Mouse (Mus musculus): Measurements from ENCODE around the gene Slc17a2. TPM values are rescaled to one million over a fixed set of nuclear protein-coding genes. Genes with fewer than 3 reads are reported as not detected.
"Not testable (repeated sequence)": the region's sequence is repeated elsewhere in the genome, so short reads cannot be mapped to it uniquely, and the experiment has no call there.

The Slc17a2 gene
- polyA plus RNA-seq, 1 experiment from 2014 or later = not detected

DNA sequence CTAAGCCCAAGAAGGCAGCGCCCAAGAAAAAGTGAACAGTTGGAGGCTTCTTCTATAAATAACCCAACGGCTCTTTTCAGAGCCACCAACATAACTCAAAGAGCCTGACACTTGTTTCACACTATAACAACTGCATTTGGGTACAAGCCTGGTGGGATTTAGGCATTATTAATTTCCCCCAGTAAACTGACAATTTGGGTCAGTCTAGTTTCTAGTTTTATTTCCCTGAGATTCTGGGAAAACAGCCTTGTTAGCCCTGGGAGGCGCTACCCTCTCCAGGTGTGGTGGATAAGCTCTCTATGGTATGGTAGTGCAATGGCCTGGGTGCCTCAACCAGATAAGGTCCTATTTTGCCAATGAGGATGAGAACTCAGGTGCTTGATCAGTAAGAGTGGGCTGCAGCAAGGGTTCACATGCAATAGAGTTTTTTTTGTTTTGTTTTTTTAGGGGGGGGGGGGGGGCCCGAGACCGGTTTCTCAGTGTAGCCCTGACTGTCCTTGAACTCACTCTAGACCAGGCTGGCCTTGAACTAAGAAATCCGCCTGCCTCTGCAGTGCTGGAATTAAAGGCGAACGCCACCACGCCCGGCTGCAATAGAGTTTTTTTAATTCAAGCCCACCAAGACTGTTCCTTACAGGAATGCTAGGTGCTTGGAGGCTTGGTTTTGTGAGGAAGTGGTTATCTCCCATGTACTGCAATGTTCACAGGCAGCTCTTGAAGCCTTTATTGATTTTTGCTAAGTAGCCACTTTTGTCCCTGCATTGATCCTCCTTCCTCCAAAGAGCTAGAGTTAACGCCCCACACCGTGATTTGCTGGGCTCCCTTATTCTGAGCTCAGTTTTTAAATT is 42.2 kb upstream of the Slc17a2 start:
- Histone ChIP-seq H3K9me3 (no peaks in the 10 kb centered on the region), H3K9ac (no peak overlapping the region), H3K4me2 (peak overlapping the region; percentile 84), H3K36me3 (no peaks in the 10 kb centered on the region), H3K27me3 (no peaks in the 10 kb centered on the region), H3K4me3 (peak overlapping the region; percentile 58), H3K27ac (peak overlapping the region; percentile 96), H3K4me1 (peaks cover 26% of the 10 kb centered on the region)
- 34% methylated on average over 12 of the region's 12 CpGs for WGBS
- no peak for ATAC-seq (ENCODE audit: insufficient number of reproducible peaks, low FRiP score, low TSS enrichment, low read depth)

GRCm38 (mm10) chr13:23765172-23765513 is 41.6 kb upstream of the Slc17a2 start:
- H3K36me3 ChIP-seq = no peaks in the 10 kb centered on the region
- no peak overlapping the region for H3K4me2 ChIP-seq
- H3K9ac ChIP-seq = no peak overlapping the region
- H3K9me3 ChIP-seq = no peaks in the 10 kb centered on the region
- H3K4me1 ChIP-seq = peaks cover 22% of the 10 kb centered on the region
- no peak for ATAC-seq (ENCODE audit: insufficient number of reproducible peaks, low FRiP score, low TSS enrichment, low read depth)
- H3K4me3 ChIP-seq = no peak overlapping the region
- 75% methylated on average over 1 of the region's 1 CpGs for WGBS
- H3K27me3 ChIP-seq = no peaks in the 10 kb centered on the region
- H3K27ac ChIP-seq = no peak overlapping the region

GRCm38 (mm10) chr13:23766772-23767171 is 40.0 kb upstream of the Slc17a2 start:
- H3K27me3 ChIP-seq = no peaks in the 10 kb centered on the region
- peaks cover 14% of the 10 kb centered on the region for H3K4me1 ChIP-seq
- no peak overlapping the region for H3K4me3 ChIP-seq
- H3K9ac ChIP-seq = no peak overlapping the region
- ATAC-seq (ENCODE audit: insufficient number of reproducible peaks, low FRiP score, low TSS enrichment, low read depth) = no peak
- H3K9me3 ChIP-seq = no peaks in the 10 kb centered on the region
- no peaks in the 10 kb centered on the region for H3K36me3 ChIP-seq
- no peak overlapping the region for H3K27ac ChIP-seq
- no peak overlapping the region for H3K4me2 ChIP-seq

GRCm38 (mm10) chr13:23768834-23769397 is 37.9 kb upstream of the Slc17a2 start:
- no peak overlapping the region for H3K27ac ChIP-seq
- no peak for ATAC-seq (ENCODE audit: insufficient number of reproducible peaks, low FRiP score, low TSS enrichment, low read depth)
- no peak overlapping the region for H3K4me2 ChIP-seq
- WGBS = 50% methylated on average over 5 of the region's 5 CpGs
- H3K4me3 ChIP-seq = no peak overlapping the region
- no peaks in the 10 kb centered on the region for H3K9me3 ChIP-seq
- no peak overlapping the region for H3K9ac ChIP-seq
- H3K36me3 ChIP-seq = no peaks in the 10 kb centered on the region
- no peaks in the 10 kb centered on the region for H3K27me3 ChIP-seq
- H3K4me1 ChIP-seq = peaks cover 10% of the 10 kb centered on the region

GRCm38 (mm10) chr13:23769613-23770012 is 37.2 kb upstream of the Slc17a2 start, which contains the start of gene Trim38:
TSS of gene Trim38 (plus strand) at chr13:23769913.
- 84% methylated on average over 2 of the region's 2 CpGs for WGBS
- H3K27ac ChIP-seq; H3K27me3 ChIP-seq; H3K9ac ChIP-seq; H3K36me3 ChIP-seq; H3K4me1 ChIP-seq; H3K9me3 ChIP-seq; ATAC-seq (ENCODE audit: insufficient number of reproducible peaks, low FRiP score, low TSS enrichment, low read depth); H3K4me2 ChIP-seq; H3K4me3 ChIP-seq: not testable (repeated sequence)

GRCm38 (mm10) chr13:23772561-23773313 is 34.1 kb upstream of the Slc17a2 start:
- no peaks in the 10 kb centered on the region for H3K9me3 ChIP-seq
- WGBS = 24% methylated on average over 21 of the region's 21 CpGs
- no peak overlapping the region for H3K4me3 ChIP-seq
- H3K4me1 ChIP-seq = 0 out of 2 replicates have a peak, but pooled peaks cover 3% of the 10 kb centered on the region
- no peak overlapping the region for H3K9ac ChIP-seq
- H3K4me2 ChIP-seq = peak overlapping the region; percentile 29
- H3K27me3 ChIP-seq = no peaks in the 10 kb centered on the region
- H3K36me3 ChIP-seq = no peaks in the 10 kb centered on the region
- ATAC-seq (ENCODE audit: insufficient number of reproducible peaks, low FRiP score, low TSS enrichment, low read depth) = no peak
- no peak overlapping the region for H3K27ac ChIP-seq

DNA sequence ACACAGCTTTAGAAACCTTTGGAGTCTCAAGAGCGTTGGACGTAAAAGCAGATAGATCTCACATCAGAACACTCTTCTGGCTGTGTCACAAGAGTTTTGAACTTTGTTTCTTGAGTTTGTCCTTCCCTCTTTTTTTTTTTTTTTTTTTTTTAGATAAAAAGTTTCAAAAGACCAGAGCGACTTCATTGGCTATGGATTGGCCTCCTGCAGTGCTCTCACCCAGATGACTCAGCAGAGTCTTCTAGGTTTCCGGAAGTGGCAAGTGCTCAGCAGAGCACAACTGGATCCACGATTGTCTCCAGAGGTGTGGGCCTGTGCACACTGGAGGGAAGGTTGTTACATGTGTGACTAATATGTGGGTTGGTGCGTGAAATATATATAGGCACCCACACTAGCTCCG is 28.5 kb upstream of the Slc17a2 start:
- Histone ChIP-seq H3K36me3 (no peaks in the 10 kb centered on the region), H3K27ac (no peak overlapping the region), H3K27me3 (no peaks in the 10 kb centered on the region), H3K9ac (no peak overlapping the region), H3K4me1 (no peaks in the 10 kb centered on the region), H3K4me2 (no peak overlapping the region), H3K9me3 (no peaks in the 10 kb centered on the region), H3K4me3 (no peak overlapping the region)
- 88% methylated on average over 7 of the region's 7 CpGs for WGBS
- ATAC-seq (ENCODE audit: insufficient number of reproducible peaks, low FRiP score, low TSS enrichment, low read depth) = no peak

DNA sequence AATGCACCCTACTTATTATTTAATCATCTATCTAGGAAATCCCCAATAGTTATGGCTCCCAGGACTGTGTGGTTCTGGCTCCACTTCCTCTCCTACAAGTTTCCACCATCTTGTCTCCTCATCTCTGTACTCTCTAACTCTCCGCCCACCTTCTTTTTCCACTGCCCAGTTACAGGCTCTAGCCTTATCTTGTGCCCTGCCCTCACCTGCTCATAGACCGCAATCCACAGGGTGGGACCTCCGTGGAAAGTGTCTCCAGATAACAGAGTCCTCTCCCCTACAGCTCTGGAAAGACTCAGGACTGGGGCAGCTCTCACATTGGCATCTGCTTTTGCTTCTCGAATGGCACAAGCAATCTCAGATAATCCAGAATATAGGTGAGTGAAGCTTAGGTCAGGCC is 27.8 kb upstream of the Slc17a2 start:
- Histone ChIP-seq H3K4me2 (no peak overlapping the region), H3K9ac (no peak overlapping the region), H3K27ac (no peak overlapping the region), H3K9me3 (no peaks in the 10 kb centered on the region), H3K4me1 (no peaks in the 10 kb centered on the region), H3K36me3 (no peaks in the 10 kb centered on the region), H3K27me3 (no peaks in the 10 kb centered on the region), H3K4me3 (no peak overlapping the region)
- no peak for ATAC-seq (ENCODE audit: insufficient number of reproducible peaks, low FRiP score, low TSS enrichment, low read depth)
- WGBS = 79% methylated on average over 4 of the region's 4 CpGs

DNA sequence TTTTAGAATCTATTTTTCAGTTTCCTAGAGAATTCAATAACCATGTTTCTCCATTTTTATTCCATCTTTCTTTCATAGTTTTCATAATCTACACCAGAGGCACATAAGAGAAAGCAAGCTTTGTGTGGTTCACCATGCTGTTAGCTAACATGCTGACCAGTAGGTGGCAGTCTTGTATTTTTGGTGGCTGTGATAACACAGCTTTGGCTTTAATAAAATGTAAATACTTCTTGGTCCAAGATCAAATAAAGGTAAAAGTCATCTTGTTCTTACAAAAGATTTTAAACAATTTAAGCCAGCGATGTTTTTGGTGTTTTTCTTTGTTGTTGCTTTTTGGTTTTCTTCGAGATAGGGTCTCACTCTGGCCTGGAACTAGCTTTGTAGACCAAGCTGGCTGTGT is 14.3 kb upstream of the Slc17a2 start:
- no peak overlapping the region for H3K4me3 ChIP-seq
- 42% methylated on average over 2 of the region's 2 CpGs for WGBS

DNA sequence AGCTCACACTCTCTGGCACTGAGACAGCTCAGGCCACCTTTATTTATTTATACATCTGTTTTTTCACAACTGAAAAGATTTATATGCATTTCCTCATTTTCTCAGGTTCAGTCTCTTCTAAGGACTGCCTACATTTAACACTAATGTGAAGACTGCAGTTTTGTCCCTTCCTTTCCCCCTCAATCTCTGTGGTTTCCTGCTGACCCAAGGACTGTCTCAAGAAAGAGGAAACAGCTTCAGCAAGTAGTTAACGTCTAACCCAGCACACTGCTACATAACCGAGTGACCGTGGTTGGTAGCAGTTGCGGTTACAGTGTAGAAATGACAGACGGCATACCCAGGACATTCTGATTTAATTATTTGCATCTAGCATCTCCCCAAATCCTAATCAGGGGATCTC is 7.4 kb upstream of the Slc17a2 start:
- no peak overlapping the region for H3K4me3 ChIP-seq
- H3K4me2 ChIP-seq = no peak overlapping the region
- H3K27ac ChIP-seq = no peak overlapping the region
- H3K4me1 ChIP-seq = no peaks in the 10 kb centered on the region; the same call in 1 of the 2 replicates
- no peaks in the 10 kb centered on the region for H3K36me3 ChIP-seq
- no peak for ATAC-seq (ENCODE audit: insufficient number of reproducible peaks, low FRiP score, low TSS enrichment, low read depth)
- no peaks in the 10 kb centered on the region for H3K27me3 ChIP-seq
- no peak overlapping the region for H3K9ac ChIP-seq
- no peaks in the 10 kb centered on the region for H3K9me3 ChIP-seq
- 59% methylated on average over 5 of the region's 5 CpGs for WGBS

More for the DNA sequence above, 14.3 kb upstream of the Slc17a2 start:
- H3K4me2 ChIP-seq = no peak overlapping the region
- H3K9me3 ChIP-seq = no peaks in the 10 kb centered on the region
- no peaks in the 10 kb centered on the region for H3K36me3 ChIP-seq
- ATAC-seq (ENCODE audit: insufficient number of reproducible peaks, low FRiP score, low TSS enrichment, low read depth) = no peak
- no peak overlapping the region for H3K9ac ChIP-seq
- no peaks in the 10 kb centered on the region for H3K27me3 ChIP-seq
- H3K4me1 ChIP-seq = no peaks in the 10 kb centered on the region
- H3K27ac ChIP-seq = no peak overlapping the region

- no peaks in the 10 kb centered on the region for H3K36me3 ChIP-seq
- no peaks in the 10 kb centered on the region for H3K27me3 ChIP-seq
- 73% methylated on average over 2 of the region's 2 CpGs for WGBS
- no peak overlapping the region for H3K27ac ChIP-seq
- ATAC-seq (ENCODE audit: insufficient number of reproducible peaks, low FRiP score, low TSS enrichment, low read depth) = no peak
- H3K9me3 ChIP-seq = no peaks in the 10 kb centered on the region
- H3K4me3 ChIP-seq = no peak overlapping the region
- H3K4me1 ChIP-seq = no peaks in the 10 kb centered on the region
- no peak overlapping the region for H3K9ac ChIP-seq
- H3K4me2 ChIP-seq = no peak overlapping the region
Measured at GRCm38 (mm10) chr13:23804532-23804931, 2.3 kb upstream of the Slc17a2 start.

- WGBS = 78% methylated on average over 2 of the region's 2 CpGs
Measured at GRCm38 (mm10) chr13:23816148-23816547, 9.4 kb downstream of the Slc17a2 start.

More at GRCm38 (mm10) chr13:23816148-23816547, 9.4 kb downstream of the Slc17a2 start:
- H3K4me1 ChIP-seq = no peaks in the 10 kb centered on the region
- H3K9me3 ChIP-seq = no peaks in the 10 kb centered on the region
- H3K4me2 ChIP-seq = no peak overlapping the region
- ATAC-seq (ENCODE audit: insufficient number of reproducible peaks, low FRiP score, low TSS enrichment, low read depth) = no peak
- H3K9ac ChIP-seq = no peak overlapping the region
- no peak overlapping the region for H3K27ac ChIP-seq
- no peaks in the 10 kb centered on the region for H3K27me3 ChIP-seq
- H3K4me3 ChIP-seq = no peak overlapping the region
- H3K36me3 ChIP-seq = no peaks in the 10 kb centered on the region

Data from limb, embryonic 15.5 days (tissue).